Mouse (Mus musculus) ES-E14 (cell line): ENCODE measurements around the gene Dlgap4.

Experiments
- HCFC1 ChIP-seq: IDR thresholded peaks from 2 replicates; pipeline ENCODE4 v1.6.1; 2012; ENCODE audit warnings: low read length, inconsistent platforms, borderline replicate concordance; ENCODE audit not compliant: insufficient read depth
- MAFK ChIP-seq: IDR thresholded peaks from 2 replicates; pipeline ENCODE4 v1.6.1; 2014; ENCODE audit warnings: mild to moderate bottlenecking, low read depth, low read length, inconsistent platforms; ENCODE audit not compliant: insufficient read depth
- ZC3H11A ChIP-seq: IDR thresholded peaks from 2 replicates; pipeline ENCODE4 v1.6.1; 2012; ENCODE audit warnings: low read depth, mild to moderate bottlenecking, inconsistent platforms, low read length, borderline replicate concordance
- ZNF384 ChIP-seq: IDR thresholded peaks from 2 replicates; pipeline ENCODE4 v1.6.1; 2012; ENCODE audit warnings: low read depth, low read length, inconsistent platforms

- no peak for TF ChIP-seq HCFC1
- TF ChIP-seq ZNF384, result no peak
- TF ChIP-seq ZC3H11A, result no peak
- no peak for TF ChIP-seq MAFK
Measured at GRCm38 (mm10) chr2:156605144-156605543, 8.4 kb upstream of the Dlgap4 start.
